Mouse (Mus musculus) neural tube, embryonic 15.5 days (tissue): ENCODE results near the gene Mbnl1. TPM values are rescaled to one million over a fixed set of nuclear protein-coding genes. Genes with fewer than 3 reads are reported as not detected.

Experiments
- ATAC-seq: fragments of 200-750 bp; cut with Nextera tagmentation; 2 replicates; pipeline ENCODE4 v1.8.0; 2017; ENCODE audit warnings: mild to moderate bottlenecking, moderate TSS enrichment, moderate library complexity; ENCODE audit not compliant: low FRiP score
- H3K27ac ChIP-seq: fragments of 300-500 bp; sonication (generic); replicated peaks from 2 replicates; pipeline ENCODE4 v1.5.1; 2015; ENCODE audit warnings: mild to moderate bottlenecking, inconsistent platforms
- H3K27me3 ChIP-seq: fragments of 300-500 bp; sonication (generic); replicated peaks from 2 replicates; pipeline ENCODE4 v1.6.1; 2015; ENCODE audit warnings: inconsistent platforms
- H3K36me3 ChIP-seq: fragments of 300-500 bp; sonication (generic); 2 replicates; pipeline ENCODE4 v1.6.1; 2015; ENCODE audit warnings: inconsistent platforms
- H3K4me1 ChIP-seq: fragments of 300-500 bp; sonication (generic); 2 replicates; pipeline ENCODE4 v1.6.1; 2015; ENCODE audit warnings: inconsistent platforms
- H3K4me2 ChIP-seq: fragments of 300-500 bp; sonication (generic); 2 replicates; pipeline ENCODE4 v1.6.1; 2015; ENCODE audit warnings: inconsistent platforms, mild to moderate bottlenecking, moderate library complexity
- H3K4me3 ChIP-seq: fragments of 300-500 bp; sonication (generic); replicated peaks from 2 replicates; pipeline ENCODE4 v1.5.1; 2015; ENCODE audit warnings: mild to moderate bottlenecking, inconsistent platforms
- H3K9ac ChIP-seq: fragments of 300-500 bp; sonication (generic); replicated peaks from 2 replicates; pipeline ENCODE4 v1.6.1; 2015; ENCODE audit warnings: mild to moderate bottlenecking, inconsistent platforms
- H3K9me3 ChIP-seq: fragments of 300-500 bp; sonication (generic); replicated peaks from 2 replicates; pipeline ENCODE4 v1.6.1; 2016; ENCODE audit warnings: inconsistent platforms
- WGBS: fragments of 180-500 bp; shearing (Covaris S2); methylation state at CpG from one replicate; pipeline ENCODE4 v1.1.7; 2015; ENCODE audit warnings: mixed read lengths; 5-methylcytosine and 5-hydroxymethylcytosine counted together
- polyA plus RNA-seq: library from polyadenylated mRNA; unstranded; fragments of >200 nt; fragmentation: Nextera tagmentation; extraction: Ambion mirVana; gene quantifications from 2 replicates; pipeline ENCODE4 v1.2.1, GENCODE M21; 2015

Mbnl1 gene
- polyA plus RNA-seq, 1 experiment from 2014 or later, result 48.7 TPM

- no peak overlapping the region for H3K4me3 ChIP-seq
- no peaks in the 10 kb centered on the region for H3K36me3 ChIP-seq
- H3K4me2 ChIP-seq, result no peak overlapping the region
- no peak overlapping the region for H3K27ac ChIP-seq
- H3K9me3 ChIP-seq, result no peaks in the 10 kb centered on the region
- 70% methylated on average over 2 of the region's 2 CpGs for WGBS
- H3K27me3 ChIP-seq, result no peaks in the 10 kb centered on the region
- H3K4me1 ChIP-seq, result peaks cover 24% of the 10 kb centered on the region
- no peak overlapping the region for H3K9ac ChIP-seq
- ATAC-seq, result no peak
Measured at GRCm38 (mm10) chr3:60498151-60498550, 25.5 kb downstream of the Mbnl1 start.

- WGBS, result 76% methylated on average over 3 of the region's 3 CpGs
- ATAC-seq, result no peak
- H3K9ac ChIP-seq, result no peak overlapping the region
- no peak overlapping the region for H3K4me3 ChIP-seq
- H3K9me3 ChIP-seq, result no peaks in the 10 kb centered on the region
- no peaks in the 10 kb centered on the region for H3K36me3 ChIP-seq
- H3K4me1 ChIP-seq, result peaks cover 29% of the 10 kb centered on the region
- H3K27ac ChIP-seq, result no peak overlapping the region
- H3K4me2 ChIP-seq, result no peak overlapping the region
- H3K27me3 ChIP-seq, result no peaks in the 10 kb centered on the region
Measured at GRCm38 (mm10) chr3:60498646-60499045, 26.0 kb downstream of the Mbnl1 start.

GRCm38 (mm10) chr3:60499157-60499578, 26.5 kb downstream of the Mbnl1 start:
- H3K4me3 ChIP-seq, result no peak overlapping the region
- no peaks in the 10 kb centered on the region for H3K36me3 ChIP-seq
- no peak overlapping the region for H3K27ac ChIP-seq
- H3K4me1 ChIP-seq, result peaks cover 32% of the 10 kb centered on the region
- H3K9ac ChIP-seq, result no peak overlapping the region
- no peaks in the 10 kb centered on the region for H3K9me3 ChIP-seq
- WGBS, result 79% methylated on average over 6 of the region's 6 CpGs
- ATAC-seq, result no peak
- no peaks in the 10 kb centered on the region for H3K27me3 ChIP-seq
- no peak overlapping the region for H3K4me2 ChIP-seq

- Histone ChIP-seq H3K4me1 (peaks cover 37% of the 10 kb centered on the region), H3K27me3 (no peaks in the 10 kb centered on the region), H3K9me3 (no peaks in the 10 kb centered on the region), H3K4me2 (peak overlapping the region; percentile 77), H3K27ac (peak overlapping the region; percentile 95; the same call in 1 of the 2 replicates), H3K36me3 (no peaks in the 10 kb centered on the region), H3K9ac (peak overlapping the region; percentile 88; the same call in 1 of the 2 replicates), H3K4me3 (peak overlapping the region; percentile 85)
- no peak for ATAC-seq
- WGBS, result 52% methylated on average over 7 of the region's 7 CpGs
Measured at GRCm38 (mm10) chr3:60499718-60500450, 27.3 kb downstream of the Mbnl1 start.

- peaks cover 39% of the 10 kb centered on the region for H3K4me1 ChIP-seq
Measured at GRCm38 (mm10) chr3:60500571-60501527, 28.2 kb downstream of the Mbnl1 start.

GRCm38 (mm10) chr3:60501561-60502151, 29.0 kb downstream of the Mbnl1 start:
- H3K36me3 ChIP-seq, result no peaks in the 10 kb centered on the region
- ATAC-seq, result peak; percentile 82
- H3K9ac ChIP-seq, result peak overlapping the region; percentile 88
- peak overlapping the region; percentile 77 for H3K4me2 ChIP-seq
- under 1% methylated on average over 29 of the region's 29 CpGs for whole genome bisulfite sequencing
- no peaks in the 10 kb centered on the region for H3K27me3 ChIP-seq
- H3K4me1 ChIP-seq, result peaks cover 39% of the 10 kb centered on the region
- no peaks in the 10 kb centered on the region for H3K9me3 ChIP-seq
- peak overlapping the region; percentile 95 for H3K27ac ChIP-seq
- peak overlapping the region; percentile 85 for H3K4me3 ChIP-seq

More at GRCm38 (mm10) chr3:60500571-60501527, 28.2 kb downstream of the Mbnl1 start:
- Histone ChIP-seq H3K4me2 (peak overlapping the region; percentile 77), H3K27me3 (no peaks in the 10 kb centered on the region), H3K4me3 (peak overlapping the region; percentile 85), H3K9ac (peak overlapping the region; percentile 88), H3K27ac (peak overlapping the region; percentile 95), H3K9me3 (no peaks in the 10 kb centered on the region), H3K36me3 (no peaks in the 10 kb centered on the region)
- ATAC-seq, result peak; percentile 94
- under 1% methylated on average over 88 of the region's 96 CpGs for WGBS

- Histone ChIP-seq H3K9me3 (no peaks in the 10 kb centered on the region), H3K4me3 (peak overlapping the region; percentile 85), H3K9ac (peak overlapping the region; percentile 88), H3K4me2 (peak overlapping the region; percentile 77), H3K27ac (peak overlapping the region; percentile 95), H3K36me3 (no peaks in the 10 kb centered on the region), H3K27me3 (no peaks in the 10 kb centered on the region), H3K4me1 (peaks cover 39% of the 10 kb centered on the region)
- no peak for ATAC-seq
- WGBS, result 21% methylated on average over 7 of the region's 7 CpGs
Measured at GRCm38 (mm10) chr3:60502155-60502987, 29.7 kb downstream of the Mbnl1 start.

GRCm38 (mm10) chr3:60503196-60503595, 30.6 kb downstream of the Mbnl1 start:
- Histone ChIP-seq H3K27me3 (no peaks in the 10 kb centered on the region), H3K4me2 (peak overlapping the region; percentile 77), H3K36me3 (no peaks in the 10 kb centered on the region), H3K9ac (0 out of 2 replicates have a peak overlapping the region, but pooled peaks have one; percentile 6), H3K27ac (no peak overlapping the region), H3K4me3 (peak overlapping the region; percentile 85; the same call in 1 of the 2 replicates), H3K9me3 (no peaks in the 10 kb centered on the region), H3K4me1 (peaks cover 39% of the 10 kb centered on the region)
- no peak for ATAC-seq
- WGBS, result 66% methylated on average over 7 of the region's 7 CpGs

- H3K36me3 ChIP-seq, result no peaks in the 10 kb centered on the region
- H3K4me3 ChIP-seq, result no peak overlapping the region
- no peaks in the 10 kb centered on the region for H3K27me3 ChIP-seq
- no peak overlapping the region for H3K9ac ChIP-seq
- peaks cover 34% of the 10 kb centered on the region for H3K4me1 ChIP-seq
- ATAC-seq, result no peak
- H3K4me2 ChIP-seq, result no peak overlapping the region
- no peak overlapping the region for H3K27ac ChIP-seq
- no peaks in the 10 kb centered on the region for H3K9me3 ChIP-seq
- WGBS, result 55% methylated on average over 5 of the region's 5 CpGs
Measured at GRCm38 (mm10) chr3:60504775-60505430, 32.3 kb downstream of the Mbnl1 start.

- Histone ChIP-seq H3K36me3 (no peaks in the 10 kb centered on the region), H3K4me3 (no peak overlapping the region), H3K4me2 (no peak overlapping the region), H3K27me3 (no peaks in the 10 kb centered on the region), H3K9me3 (no peaks in the 10 kb centered on the region), H3K9ac (no peak overlapping the region), H3K27ac (no peak overlapping the region), H3K4me1 (peaks cover 27% of the 10 kb centered on the region)
- WGBS, result 93% methylated on average over 5 of the region's 5 CpGs
- no peak for ATAC-seq
Measured at GRCm38 (mm10) chr3:60506821-60507220, 34.2 kb downstream of the Mbnl1 start.
